Mouse (Mus musculus) kidney, adult 11 months (tissue): ENCODE measurements at regions not wholly inside any gene's neighbourhood (a gene's known extent, or its start where the extent isn't known, plus 50 kb on each side); places are given as distances from the start of the nearest gene placed in this dataset.
"Not testable (repeated sequence)": the region's sequence is repeated elsewhere in the genome, so short reads cannot be mapped to it uniquely, and the experiment has no call there.

ENCODE experiments used
- DNase-seq: peaks from one replicate; pipeline ENCODE4 v3.0.0; 2022

GRCm38 (mm10) chr5:50343681-50344080 lies 284.9 kb upstream of the Adgra3 start:
- no peak for DNase-seq

GRCm38 (mm10) chr5:50309491-50309890 lies 250.7 kb upstream of the Adgra3 start:
- no peak for DNase-seq

- no peak for DNase-seq
These were observed 245.2 kb upstream of the Adgra3 start for GRCm38 (mm10) chr5:50303859-50304480.

GRCm38 (mm10) chr5:50293794-50294193 lies 235.0 kb upstream of the Adgra3 start:
- DNase-seq: no peak

- DNase-seq: peak; percentile 18
These were observed 232.1 kb upstream of the Adgra3 start for GRCm38 (mm10) chr5:50290879-50291410.

GRCm38 (mm10) chr5:50260417-50260816 lies 201.6 kb upstream of the Adgra3 start:
- DNase-seq: no peak

- DNase-seq: no peak
These were observed 199.2 kb upstream of the Adgra3 start for GRCm38 (mm10) chr5:50258017-50258416.

- peak; percentile 36 for DNase-seq
These were observed 175.3 kb upstream of the Adgra3 start for GRCm38 (mm10) chr5:50234111-50234510.

GRCm38 (mm10) chr5:50216956-50217355 lies 158.2 kb upstream of the Adgra3 start:
- DNase-seq: peak; percentile 38

- DNase-seq: no peak
These were observed 157.2 kb upstream of the Adgra3 start for GRCm38 (mm10) chr5:50215960-50216359.

- DNase-seq: no peak
These were observed 143.7 kb upstream of the Adgra3 start for GRCm38 (mm10) chr5:50202307-50203010.

- no peak for DNase-seq
These were observed 137.6 kb upstream of the Adgra3 start for GRCm38 (mm10) chr5:50196423-50196822.

- DNase-seq: no peak
These were observed 137.2 kb upstream of the Adgra3 start for GRCm38 (mm10) chr5:50195993-50196392.

GRCm38 (mm10) chr5:50189394-50189793 lies 130.6 kb upstream of the Adgra3 start:
- peak; percentile 4 for DNase-seq

GRCm38 (mm10) chr5:50182721-50183120 lies 123.9 kb upstream of the Adgra3 start:
- no peak for DNase-seq

- no peak for DNase-seq
These were observed 97.8 kb upstream of the Adgra3 start for GRCm38 (mm10) chr5:50156557-50156956.

- DNase-seq: not testable (repeated sequence)
These were observed 96.5 kb upstream of the Adgra3 start for GRCm38 (mm10) chr5:50155170-50155860.

- peak; percentile 14 for DNase-seq
These were observed 88.1 kb upstream of the Adgra3 start for GRCm38 (mm10) chr5:50146926-50147325.

- no peak for DNase-seq
These were observed 86.8 kb upstream of the Adgra3 start for GRCm38 (mm10) chr5:50145458-50146083.

- DNase-seq: no peak
These were observed 71.4 kb upstream of the Adgra3 start for GRCm38 (mm10) chr5:50130202-50130601.

GRCm38 (mm10) chr5:50128972-50129371 lies 70.2 kb upstream of the Adgra3 start:
- DNase-seq: no peak

GRCm38 (mm10) chr5:50126594-50126993 lies 67.8 kb upstream of the Adgra3 start:
- DNase-seq: no peak

- DNase-seq: no peak
These were observed 67.4 kb upstream of the Adgra3 start for GRCm38 (mm10) chr5:50126177-50126576.
